Mouse (Mus musculus) myocyte (in vitro differentiated cells): Measurements from ENCODE around the gene Gpsm2. TPM values are rescaled to one million over a fixed set of nuclear protein-coding genes. Genes with fewer than 3 reads are reported as not detected.
"Not testable (repeated sequence)": the region's sequence is repeated elsewhere in the genome, so short reads cannot be mapped to it uniquely, and the experiment has no call there.

Experiments
- H3K27me3 ChIP-seq: one replicate; pipeline ENCODE4 v1.6.1; 2011; ENCODE audit not compliant: control insufficient read depth, insufficient read depth, insufficient read length
- H3K36me3 ChIP-seq: one replicate; pipeline ENCODE4 v1.6.1; 2011; ENCODE audit not compliant: control insufficient read depth, insufficient read depth
- H3K4me2 ChIP-seq: one replicate; pipeline ENCODE4 v1.6.1; 2011; ENCODE audit warnings: low read depth, control low read depth
- H3K4me3 ChIP-seq: one replicate; pipeline ENCODE4 v1.5.1; 2011; ENCODE audit warnings: mild to moderate bottlenecking, control low read depth, moderate library complexity
- H3K79me2 ChIP-seq: one replicate; pipeline ENCODE4 v1.6.1; 2011; ENCODE audit not compliant: control insufficient read depth, insufficient read depth
- H3ac ChIP-seq: one replicate; pipeline ENCODE4 v1.6.1; 2011; ENCODE audit not compliant: control insufficient read depth, insufficient read length
- CEBPB ChIP-seq: IDR thresholded peaks from 2 replicates; pipeline ENCODE4 v1.6.1; 2011; ENCODE audit warnings: mild to moderate bottlenecking, moderate library complexity; ENCODE audit not compliant: poor library complexity, insufficient read depth, severe bottlenecking
- E2F4 ChIP-seq: IDR thresholded peaks from one replicate; pipeline ENCODE4 v1.6.1; 2011; ENCODE audit warnings: mild to moderate bottlenecking, control low read depth, moderate library complexity; ENCODE audit not compliant: insufficient read depth
- MAX ChIP-seq: IDR thresholded peaks from one replicate; pipeline ENCODE4 v1.6.1; 2011; ENCODE audit warnings: low read depth, mild to moderate bottlenecking, control low read depth
- MYOD1 ChIP-seq, 3 experiments: IDR thresholded peaks; one replicate each; pipeline ENCODE4 v1.6.1; 2011; ENCODE audit warnings: control low read depth in 2 of 3, low read depth in 2 of 3, mild to moderate bottlenecking in 2 of 3, moderate library complexity in 1 of 3; ENCODE audit not compliant: insufficient read length in 2 of 3, control insufficient read depth in 1 of 3
- MYOG ChIP-seq, 3 experiments: IDR thresholded peaks; one replicate each; pipeline ENCODE4 v1.6.1; 2011; ENCODE audit warnings: control low read depth in 2 of 3, low read depth in 2 of 3, mild to moderate bottlenecking in 2 of 3; ENCODE audit not compliant: insufficient read length in 2 of 3, control insufficient read depth in 1 of 3, insufficient read depth in 1 of 3
- POLR2A ChIP-seq: IDR thresholded peaks from one replicate; pipeline ENCODE4 v1.6.1; 2011; ENCODE audit warnings: low read depth, mild to moderate bottlenecking, control low read depth, moderate library complexity; ENCODE audit not compliant: insufficient read length
- POLR2AphosphoS2 ChIP-seq: IDR thresholded peaks from one replicate; pipeline ENCODE4 v1.6.1; 2011; ENCODE audit warnings: low read depth, control low read depth; ENCODE audit not compliant: insufficient read length
- REST ChIP-seq: IDR thresholded peaks from one replicate; pipeline ENCODE4 v1.6.1; 2011; ENCODE audit warnings: mild to moderate bottlenecking, control low read depth, moderate library complexity; ENCODE audit not compliant: insufficient read depth, insufficient read length
- SRF ChIP-seq: IDR thresholded peaks from one replicate; pipeline ENCODE4 v1.6.1; 2011; ENCODE audit warnings: low read depth; ENCODE audit not compliant: control insufficient read depth, insufficient read length
- TCF12 ChIP-seq: IDR thresholded peaks from one replicate; pipeline ENCODE4 v1.6.1; 2011; ENCODE audit warnings: mild to moderate bottlenecking, control low read depth; ENCODE audit not compliant: poor library complexity, insufficient read depth, severe bottlenecking
- TCF3 ChIP-seq: IDR thresholded peaks from one replicate; pipeline ENCODE4 v1.6.1; 2011; ENCODE audit warnings: low read depth, control low read depth; ENCODE audit not compliant: insufficient read length
- USF1 ChIP-seq: IDR thresholded peaks from one replicate; pipeline ENCODE4 v1.6.1; 2011; ENCODE audit warnings: low read depth, mild to moderate bottlenecking, control low read depth, moderate library complexity
- polyA plus RNA-seq: library from polyadenylated mRNA; unstranded; fragments of >200 nt; fragmentation: generic; extraction: Trizol; gene quantifications from one replicate; pipeline ENCODE4 v1.2.1, GENCODE M21; 2012; ENCODE audit warnings: missing spikeins

Gpsm2 gene
- polyA plus RNA-seq, 1 experiment: 16.4 TPM

DNA sequence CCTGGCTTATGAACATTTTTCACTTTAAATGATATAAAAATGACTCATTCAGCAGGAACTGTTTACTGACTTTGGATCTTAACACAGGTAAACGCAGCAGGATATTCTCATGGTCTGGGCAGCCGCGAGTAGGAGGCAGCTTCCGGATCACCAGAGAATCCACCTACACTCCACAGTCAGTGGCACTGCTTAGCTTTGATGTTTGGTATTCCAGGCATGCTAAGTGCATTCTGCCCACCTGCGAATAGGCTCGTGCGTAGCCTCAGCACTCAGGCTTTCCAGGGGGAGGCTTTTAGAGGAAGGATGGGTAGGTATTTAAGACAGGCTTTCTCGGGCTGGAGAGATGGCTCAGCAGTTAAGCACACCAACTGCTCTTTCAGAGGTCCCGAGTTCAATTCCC, 27.8 kb downstream of the Gpsm2 start:
- H3K27me3 ChIP-seq: no peaks in the 10 kb centered on the region
- no peak overlapping the region for H3K4me2 ChIP-seq
- TF ChIP-seq CEBPB: no peak
- TF ChIP-seq TCF12: no peak
- TF ChIP-seq E2F4: no peak
- no peak for TF ChIP-seq POLR2A
- peaks cover 30% of the 10 kb centered on the region for H3K36me3 ChIP-seq
- H3K79me2 ChIP-seq: no peaks in the 10 kb centered on the region
- H3ac ChIP-seq: no peak overlapping the region
- H3K4me3 ChIP-seq: no peak overlapping the region

- peak overlapping the region; percentile 7 for H3K4me2 ChIP-seq
- no peaks in the 10 kb centered on the region for H3K79me2 ChIP-seq
- H3K27me3 ChIP-seq: no peaks in the 10 kb centered on the region
- H3K4me3 ChIP-seq: no peak overlapping the region
- no peak overlapping the region for H3ac ChIP-seq
- TF ChIP-seq USF1: peak; percentile 51
- TF ChIP-seq POLR2A: no peak
- no peak for TF ChIP-seq CEBPB
- H3K36me3 ChIP-seq: peaks cover 24% of the 10 kb centered on the region
Observed at GRCm38 (mm10) chr3:108689979-108690378, 32.1 kb downstream of the Gpsm2 start.

- no peak overlapping the region for H3ac ChIP-seq
- no peaks in the 10 kb centered on the region for H3K79me2 ChIP-seq
- no peaks in the 10 kb centered on the region for H3K27me3 ChIP-seq
- H3K4me3 ChIP-seq: no peak overlapping the region
- H3K4me2 ChIP-seq: peak overlapping the region; percentile 7
- peaks cover 24% of the 10 kb centered on the region for H3K36me3 ChIP-seq
- TF ChIP-seq TCF12: no peak
- no peak for TF ChIP-seq MYOG (IDR thresholded peaks at IDR 0.05; ENCODE audit: control insufficient read depth in 1 of 3, insufficient read depth in 1 of 3, insufficient read length in 2 of 3, low read depth in 2 of 3)
- TF ChIP-seq E2F4: no peak
- no peak for TF ChIP-seq POLR2A
- no peak for TF ChIP-seq TCF3
- no peak for TF ChIP-seq SRF
- no peak for TF ChIP-seq CEBPB
Observed at GRCm38 (mm10) chr3:108689446-108689845, 32.7 kb downstream of the Gpsm2 start.

- Histone ChIP-seq H3K79me2 (no peaks in the 10 kb centered on the region), H3K4me3 (no peak overlapping the region), H3ac (no peak overlapping the region), H3K4me2 (no peak overlapping the region), H3K36me3 (peaks cover 24% of the 10 kb centered on the region), H3K27me3 (no peaks in the 10 kb centered on the region)
- TF ChIP-seq TCF3: no peak
- no peak for TF ChIP-seq MYOG (IDR thresholded peaks at IDR 0.05; ENCODE audit: control insufficient read depth in 1 of 3, insufficient read depth in 1 of 3, insufficient read length in 2 of 3, low read depth in 2 of 3)
- no peak for TF ChIP-seq SRF
- TF ChIP-seq REST: no peak
- no peak for TF ChIP-seq TCF12
- TF ChIP-seq MYOD1 (IDR thresholded peaks at IDR 0.05; ENCODE audit: control insufficient read depth in 1 of 3, insufficient read length in 2 of 3, low read depth in 2 of 3): no peak
- no peak for TF ChIP-seq POLR2A
- TF ChIP-seq POLR2AphosphoS2: no peak
- TF ChIP-seq CEBPB: no peak
- TF ChIP-seq USF1: no peak
- no peak for TF ChIP-seq MAX
- TF ChIP-seq E2F4: no peak
Observed at GRCm38 (mm10) chr3:108689015-108689441, 33.1 kb downstream of the Gpsm2 start.

DNA sequence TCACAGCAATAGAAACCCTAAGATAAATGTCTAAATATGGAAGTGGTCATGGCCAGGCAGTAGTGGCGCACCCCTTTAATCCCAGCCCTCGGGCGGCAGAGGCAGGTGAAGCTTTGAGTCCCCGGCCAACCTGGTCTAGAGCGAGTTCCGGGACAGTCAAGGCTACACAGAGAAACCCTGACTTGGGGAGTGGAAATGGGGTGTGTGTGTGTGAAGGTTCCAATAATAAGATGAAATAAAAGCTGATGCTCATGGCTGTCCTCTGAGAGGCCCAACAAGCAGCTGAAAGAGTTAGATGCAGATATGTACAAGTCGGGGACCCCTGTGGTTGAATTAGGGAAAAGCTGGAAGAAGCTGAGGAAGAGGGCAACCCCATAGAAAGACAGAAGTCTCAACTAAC, 36.4 kb downstream of the Gpsm2 start:
- H3K36me3 ChIP-seq: peaks cover 31% of the 10 kb centered on the region
- TF ChIP-seq TCF12: no peak
- TF ChIP-seq MAX: no peak
- TF ChIP-seq TCF3: no peak
- TF ChIP-seq POLR2AphosphoS2: no peak
- TF ChIP-seq CEBPB: no peak
- TF ChIP-seq USF1: no peak
- no peak for TF ChIP-seq REST
- no peak for TF ChIP-seq SRF
- TF ChIP-seq MYOG (IDR thresholded peaks at IDR 0.05; ENCODE audit: control insufficient read depth in 1 of 3, insufficient read depth in 1 of 3, insufficient read length in 2 of 3, low read depth in 2 of 3): no peak
- no peak for TF ChIP-seq POLR2A
- no peak for TF ChIP-seq E2F4
- no peak for TF ChIP-seq MYOD1 (IDR thresholded peaks at IDR 0.05; ENCODE audit: control insufficient read depth in 1 of 3, insufficient read length in 2 of 3, low read depth in 2 of 3)
- H3K4me2 ChIP-seq: no peak overlapping the region
- no peaks in the 10 kb centered on the region for H3K79me2 ChIP-seq
- no peak overlapping the region for H3K4me3 ChIP-seq
- H3K27me3 ChIP-seq: no peaks in the 10 kb centered on the region
- H3ac ChIP-seq: no peak overlapping the region

- H3K36me3 ChIP-seq: peaks cover 45% of the 10 kb centered on the region
- H3K4me3 ChIP-seq, H3K79me2 ChIP-seq, H3K27me3 ChIP-seq, H3ac ChIP-seq, H3K4me2 ChIP-seq: not testable (repeated sequence)
Observed at GRCm38 (mm10) chr3:108683597-108683996, 38.5 kb downstream of the Gpsm2 start.
